Mouse (Mus musculus) testis, adult 2 months (tissue): Measurements from ENCODE around the gene Gpc4.

ENCODE experiments used
- CTCF ChIP-seq: fragments of 200-500 bp; IDR thresholded peaks from 2 replicates; pipeline ENCODE4 v1.5.1; 2012; ENCODE audit warnings: low read depth, mild to moderate bottlenecking, inconsistent platforms, low read length, moderate library complexity; ENCODE audit not compliant: control insufficient read depth, insufficient read depth, insufficient replicate concordance
- POLR2A ChIP-seq: fragments of 200-500 bp; IDR thresholded peaks from 2 replicates; pipeline ENCODE4 v1.6.1; 2012; ENCODE audit warnings: low read depth, mild to moderate bottlenecking, inconsistent platforms, low read length, moderate library complexity; ENCODE audit not compliant: control insufficient read depth

- no peak for TF ChIP-seq CTCF
- TF ChIP-seq POLR2A = no peak
Observed at GRCm38 (mm10) chrX:52154821-52155220, 10.2 kb downstream of the Gpc4 start.
